14 mouse cellular contexts compared by ENCODE assay signal in genomic region chr14:56186946-56187345, GRCm38 (mm10). TPM values are rescaled to one million over a fixed set of nuclear protein-coding genes. Genes with fewer than 3 reads are reported as not detected.
DNase-seq lines count a peak whose midpoint lies in the region; ATAC-seq and TF ChIP-seq lines count a peak whose summit lies in the region.
"Had no signal": no experiment of that assay in that cellular context is flagged by ENCODE, and none has a peak within 500 bp of the region (broad histone marks: within the 10 kb centered on the region; RNA-seq: fewer than 3 reads in every experiment).

No protein-coding gene starts in this region.

- H3K27ac ChIP-seq in heart, embryonic 12.5 days (ENCODE audit: poor library complexity, severe bottlenecking): no peak overlapping the region
- no peak overlapping the region for H3K27ac ChIP-seq in lung, embryonic 14.5 days (ENCODE audit: low read depth)
- no peak overlapping the region for H3K27ac ChIP-seq in liver, embryonic 14.5 days
- H3K27ac ChIP-seq: forebrain, embryonic 13.5 days; heart, adult 2 months; hindbrain, embryonic 13.5 days; macrophage had no signal

- H3K4me2 ChIP-seq in heart, embryonic 12.5 days: no peak overlapping the region
- H3K4me2 ChIP-seq in lung, embryonic 14.5 days: no peak overlapping the region
- H3K4me2 ChIP-seq in liver, embryonic 14.5 days (ENCODE audit: low read depth): no peak overlapping the region
- H3K4me2 ChIP-seq: forebrain, embryonic 13.5 days; hindbrain, embryonic 13.5 days had no signal

- no peak for TF ChIP-seq EP300 in liver, embryonic 14.5 days (IDR thresholded peaks at IDR 0.05; ENCODE audit: low read depth)

- 0 out of 2 replicates have a peak, but pooled peaks have one; percentile 29 for TF ChIP-seq CTCF in lung, embryonic 14.5 days (IDR thresholded peaks at IDR 0.05; ENCODE audit: low read depth)
- TF ChIP-seq CTCF in liver, embryonic 14.5 days (IDR thresholded peaks at IDR 0.05; ENCODE audit: low read depth): peak; percentile 44

- DNase-seq in heart, adult 11 months: peak; percentile 68
- no peak for DNase-seq in lung, embryonic 14.5 days
- no peak for DNase-seq in lung, postnatal 36 days
- peak; percentile 1 for DNase-seq in NIH3T3 (ENCODE audit: low read depth)
- DNase-seq in liver, embryonic 14.5 days (ENCODE audit: low read depth in 3 of 3, low spot score in 3 of 3): no peak
- no peak for DNase-seq in Muller cell, postnatal 12 days (ENCODE audit: inconsistent ontology term)
- DNase-seq: heart, adult 2 months; kidney, postnatal 25 days had no signal

- no peaks in the 10 kb centered on the region for H3K9me3 ChIP-seq in heart, embryonic 12.5 days (replicated peaks)
- H3K9me3 ChIP-seq in lung, embryonic 14.5 days (ENCODE audit: low read depth, low read length): no peaks in the 10 kb centered on the region
- H3K9me3 ChIP-seq in liver, embryonic 14.5 days (ENCODE audit: control insufficient read depth, low read length): no peaks in the 10 kb centered on the region
- H3K9me3 ChIP-seq: forebrain, embryonic 13.5 days; hindbrain, embryonic 13.5 days had no signal

- no peaks in the 10 kb centered on the region for H3K27me3 ChIP-seq in heart, embryonic 12.5 days (replicated peaks)
- no peaks in the 10 kb centered on the region for H3K27me3 ChIP-seq in lung, embryonic 14.5 days (ENCODE audit: insufficient read depth, low read length)
- H3K27me3 ChIP-seq in liver, embryonic 14.5 days (ENCODE audit: control insufficient read depth, insufficient read depth, low read length): no peaks in the 10 kb centered on the region
- H3K27me3 ChIP-seq: forebrain, embryonic 13.5 days; hindbrain, embryonic 13.5 days had no signal

- ATAC-seq in heart, embryonic 12.5 days (ENCODE audit: insufficient number of reproducible peaks, low FRiP score): no peak
- no peak for ATAC-seq in lung, embryonic 14.5 days (ENCODE audit: insufficient read depth)
- ATAC-seq in liver, embryonic 14.5 days (ENCODE audit: insufficient read depth): no peak
- ATAC-seq: forebrain, embryonic 13.5 days had no signal

- no peaks in the 10 kb centered on the region for H3K36me3 ChIP-seq in heart, embryonic 12.5 days
- no peaks in the 10 kb centered on the region for H3K36me3 ChIP-seq in lung, embryonic 14.5 days (ENCODE audit: insufficient read depth)
- H3K36me3 ChIP-seq in liver, embryonic 14.5 days (replicated peaks; ENCODE audit: control insufficient read depth, insufficient read depth, low read depth): no peaks in the 10 kb centered on the region
- H3K36me3 ChIP-seq: hindbrain, embryonic 13.5 days had no signal

- H3K4me3 ChIP-seq in heart, embryonic 12.5 days: no peak overlapping the region
- no peak overlapping the region for H3K4me3 ChIP-seq in lung, embryonic 14.5 days (ENCODE audit: low read depth, low read length)
- H3K4me3 ChIP-seq in liver, embryonic 14.5 days (ENCODE audit: insufficient read depth in 1 of 2, low read depth in 2 of 2, low read length in 2 of 2): no peak overlapping the region
- H3K4me3 ChIP-seq: forebrain, embryonic 13.5 days; heart, adult 2 months; hindbrain, embryonic 13.5 days had no signal

- H3K9ac ChIP-seq in heart, embryonic 12.5 days: no peak overlapping the region
- H3K9ac ChIP-seq in lung, embryonic 14.5 days: no peak overlapping the region
- no peak overlapping the region for H3K9ac ChIP-seq in liver, embryonic 14.5 days (replicated peaks)
- H3K9ac ChIP-seq: forebrain, embryonic 13.5 days; hindbrain, embryonic 13.5 days had no signal

- 41% methylated on average over 6 of the region's 6 CpGs for WGBS in heart, embryonic 12.5 days
- WGBS in lung, embryonic 14.5 days: 41% methylated on average over 6 of the region's 6 CpGs
- WGBS in liver, embryonic 14.5 days (ENCODE audit: insufficient replicate concordance): 27% methylated on average over 6 of the region's 6 CpGs

- H3K4me1 ChIP-seq in heart, embryonic 12.5 days (replicated peaks): no peaks in the 10 kb centered on the region
- no peaks in the 10 kb centered on the region for H3K4me1 ChIP-seq in lung, embryonic 14.5 days (ENCODE audit: insufficient read depth)
- no peaks in the 10 kb centered on the region for H3K4me1 ChIP-seq in liver, embryonic 14.5 days (replicated peaks; ENCODE audit: control insufficient read depth in 2 of 2, insufficient read depth in 2 of 2, low read length in 1 of 2)
- H3K4me1 ChIP-seq: forebrain, embryonic 13.5 days; hindbrain, embryonic 13.5 days had no signal

RNA-seq across cellular contexts. Expression of gene Gzmn, which starts 12.5 kb away (rescaled TPM):
- not detected in 2 replicates for polyA plus RNA-seq in heart, embryonic 12.5 days (2016; fragmentation: Nextera tagmentation; extraction: Ambion mirVana)
- not detected in 2 replicates for polyA plus RNA-seq in lung, embryonic 14.5 days (2014; fragmentation: Nextera tagmentation; extraction: Ambion mirVana)
- not detected in 2 replicates for polyA plus RNA-seq in liver, embryonic 14.5 days (2012; rRNA removed)
- polyA plus RNA-seq in liver, embryonic 14.5 days (2014; fragmentation: Nextera tagmentation; extraction: Ambion mirVana): not detected in 2 replicates
- polyA plus RNA-seq: brain, embryonic 14.5 days; cortical plate, adult 2 months; forebrain, embryonic 13.5 days; heart, adult 2 months; hindbrain, embryonic 13.5 days; macrophage had no signal

RNA-seq across cellular contexts. Expression of gene Gzmf, which starts 24.3 kb away (rescaled TPM):
- not detected in 2 replicates for polyA plus RNA-seq in heart, embryonic 12.5 days (2016; fragmentation: Nextera tagmentation; extraction: Ambion mirVana)
- polyA plus RNA-seq in lung, embryonic 14.5 days (2014; fragmentation: Nextera tagmentation; extraction: Ambion mirVana): not detected in 2 replicates
- 0.05 TPM in 1 of 2 replicates, not detected in the other for polyA plus RNA-seq in liver, embryonic 14.5 days (2012; rRNA removed)
- polyA plus RNA-seq in liver, embryonic 14.5 days (2014; fragmentation: Nextera tagmentation; extraction: Ambion mirVana): not detected in 2 replicates
- polyA plus RNA-seq: brain, embryonic 14.5 days; cortical plate, adult 2 months; forebrain, embryonic 13.5 days; heart, adult 2 months; hindbrain, embryonic 13.5 days; macrophage had no signal

RNA-seq across cellular contexts. Expression of gene Gzmg, which starts 27.6 kb away (rescaled TPM):
- not detected in 2 replicates for polyA plus RNA-seq in heart, embryonic 12.5 days (2016; fragmentation: Nextera tagmentation; extraction: Ambion mirVana)
- not detected in 2 replicates for polyA plus RNA-seq in lung, embryonic 14.5 days (2014; fragmentation: Nextera tagmentation; extraction: Ambion mirVana)
- not detected in 2 replicates for polyA plus RNA-seq in liver, embryonic 14.5 days (2012; rRNA removed)
- polyA plus RNA-seq in liver, embryonic 14.5 days (2014; fragmentation: Nextera tagmentation; extraction: Ambion mirVana): not detected in 2 replicates
- polyA plus RNA-seq: brain, embryonic 14.5 days; cortical plate, adult 2 months; forebrain, embryonic 13.5 days; heart, adult 2 months; hindbrain, embryonic 13.5 days; macrophage had no signal

RNA-seq across cellular contexts. Expression of gene Gzmc, which starts 47.5 kb away (rescaled TPM):
- not detected in 2 replicates for polyA plus RNA-seq in heart, embryonic 12.5 days (2016; fragmentation: Nextera tagmentation; extraction: Ambion mirVana)
- polyA plus RNA-seq in lung, embryonic 14.5 days (2014; fragmentation: Nextera tagmentation; extraction: Ambion mirVana): not detected in 2 replicates
- polyA plus RNA-seq in liver, embryonic 14.5 days (2012; rRNA removed): not detected in 2 replicates
- polyA plus RNA-seq in liver, embryonic 14.5 days (2014; fragmentation: Nextera tagmentation; extraction: Ambion mirVana): not detected in 2 replicates
- polyA plus RNA-seq: brain, embryonic 14.5 days; cortical plate, adult 2 months; forebrain, embryonic 13.5 days; heart, adult 2 months; hindbrain, embryonic 13.5 days; macrophage had no signal

RNA-seq across cellular contexts. Expression of gene Gzmd, which starts 54.5 kb away (rescaled TPM):
- polyA plus RNA-seq in heart, embryonic 12.5 days (2016; fragmentation: Nextera tagmentation; extraction: Ambion mirVana): not detected in 2 replicates
- not detected in 2 replicates for polyA plus RNA-seq in lung, embryonic 14.5 days (2014; fragmentation: Nextera tagmentation; extraction: Ambion mirVana)
- polyA plus RNA-seq in liver, embryonic 14.5 days (2012; rRNA removed): 0.04 TPM in 1 of 2 replicates, not detected in the other
- not detected in 2 replicates for polyA plus RNA-seq in liver, embryonic 14.5 days (2014; fragmentation: Nextera tagmentation; extraction: Ambion mirVana)
- polyA plus RNA-seq: brain, embryonic 14.5 days; cortical plate, adult 2 months; forebrain, embryonic 13.5 days; heart, adult 2 months; hindbrain, embryonic 13.5 days; macrophage had no signal

Comparison
In these comparisons a context has a peak if more than half of its experiments do, and no peak if none do; other contexts are left out.
1. DNase-seq: peak in heart, adult 11 months (single experiment) and NIH3T3 (single experiment); none in lung, embryonic 14.5 days (single experiment), lung, postnatal 36 days (single experiment), liver, embryonic 14.5 days (0 of 3) and Muller cell, postnatal 12 days (single experiment).